Mouse (Mus musculus): Measurements from ENCODE around the gene Rad54l2.

Gene Rad54l2

DNA sequence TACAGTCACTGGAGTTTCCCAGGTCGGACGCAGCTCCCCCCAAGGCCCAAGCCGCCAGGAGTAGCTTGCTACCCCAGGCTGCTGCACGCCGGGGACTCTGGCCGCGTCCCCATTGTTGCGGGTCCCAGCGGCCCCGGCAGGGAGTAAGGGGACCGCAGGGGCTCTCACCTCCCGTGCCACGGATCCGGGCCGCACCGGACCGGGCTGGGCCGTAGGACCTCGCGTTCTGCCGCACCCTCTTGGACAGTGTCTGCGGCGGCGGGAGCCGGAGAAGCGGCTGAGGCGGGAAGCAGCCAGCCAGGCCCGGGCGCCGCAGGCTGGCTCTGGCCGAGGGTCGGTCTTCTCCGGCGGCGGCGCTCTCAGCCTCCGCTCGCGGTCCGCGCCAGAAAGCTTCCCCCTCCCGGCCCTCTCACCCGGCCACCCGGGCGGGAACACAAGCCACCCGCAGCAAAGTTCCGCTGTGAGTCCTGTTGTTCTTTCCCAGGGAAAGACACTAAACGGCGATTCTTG, at the start of gene Rad54l2:
Gene Rad54l2, minus strand, starts transcription at position 383 of the 510 bp plus-strand sequence.
- ChIA-PET CTCF (interaction anchor here in 3 of 4 experiments (0.6 to 2.3 kb wide), 8 partner anchors 19 to 397 kb away, joined by 3 to 6 read pairs (median 4); no protein-coding TSS in a partner anchor), POLR2A (interaction anchor here (0.6 to 6.3 kb wide), 37 partner anchors 9 to 1849 kb away, joined by 3 to 72 read pairs (median 4); partner anchors contain the start of genes Cyb561d2 (in 1 of the 4), Manf (in 1 of the 4), Nprl2 (in 1 of the 4) and Rpl29 (in 1 of the 4))

DNA sequence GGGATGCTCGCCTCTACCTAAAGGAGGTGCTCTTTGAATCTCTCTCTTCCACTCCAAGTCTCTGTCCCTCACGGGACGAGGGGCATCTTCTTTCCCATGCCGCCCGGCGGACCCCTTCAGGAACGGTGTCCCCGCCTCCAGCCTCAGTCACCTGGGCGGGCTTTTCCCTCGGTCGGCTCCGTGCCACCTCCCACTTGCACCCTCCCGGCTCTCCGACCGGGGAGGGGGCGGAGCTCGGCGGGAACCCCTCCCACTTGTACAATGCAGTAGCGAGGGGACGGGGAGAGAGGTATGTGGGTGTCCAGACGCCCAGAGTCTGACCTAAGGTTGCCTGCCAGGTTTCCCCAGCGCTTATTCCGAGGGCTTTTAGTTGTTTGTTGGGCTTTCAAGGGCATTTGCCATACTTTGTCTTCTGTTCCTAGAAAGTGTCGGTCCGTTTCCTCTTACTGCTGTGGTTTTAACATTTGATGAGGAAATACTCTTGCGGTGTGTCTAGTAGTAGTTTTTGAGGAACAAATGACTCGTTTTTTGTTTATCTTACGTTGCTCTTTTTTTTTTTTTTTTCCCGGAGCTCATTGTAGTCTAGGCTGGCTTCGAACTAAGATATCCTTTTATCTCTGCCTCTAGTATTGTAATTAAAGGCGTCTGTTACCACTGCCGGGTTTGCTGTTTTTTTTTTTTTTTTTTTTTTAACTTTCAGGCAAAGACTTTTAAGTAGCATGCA, 33.5 kb upstream of the Rad54l2 start:
- ChIA-PET CTCF (interaction anchor here in 3 of 4 experiments (0.6 to 1.0 kb wide), 6 partner anchors 65 to 792 kb away, joined by 3 to 9 read pairs (median 4); partner anchors contain the start of genes Manf (in 1 of the 3) and Rbm15b (in 1 of the 3)), POLR2A (interaction anchor here (0.5 to 3.0 kb wide), 65 partner anchors 8 to 753 kb away, joined by 3 to 22 read pairs (median 4); partner anchors contain the start of genes Manf (in 4 of the 4), Rbm15b (in 3 of the 4), Rad54l2 (in 2 of the 4) and Tex264 (in 2 of the 4))

DNA sequence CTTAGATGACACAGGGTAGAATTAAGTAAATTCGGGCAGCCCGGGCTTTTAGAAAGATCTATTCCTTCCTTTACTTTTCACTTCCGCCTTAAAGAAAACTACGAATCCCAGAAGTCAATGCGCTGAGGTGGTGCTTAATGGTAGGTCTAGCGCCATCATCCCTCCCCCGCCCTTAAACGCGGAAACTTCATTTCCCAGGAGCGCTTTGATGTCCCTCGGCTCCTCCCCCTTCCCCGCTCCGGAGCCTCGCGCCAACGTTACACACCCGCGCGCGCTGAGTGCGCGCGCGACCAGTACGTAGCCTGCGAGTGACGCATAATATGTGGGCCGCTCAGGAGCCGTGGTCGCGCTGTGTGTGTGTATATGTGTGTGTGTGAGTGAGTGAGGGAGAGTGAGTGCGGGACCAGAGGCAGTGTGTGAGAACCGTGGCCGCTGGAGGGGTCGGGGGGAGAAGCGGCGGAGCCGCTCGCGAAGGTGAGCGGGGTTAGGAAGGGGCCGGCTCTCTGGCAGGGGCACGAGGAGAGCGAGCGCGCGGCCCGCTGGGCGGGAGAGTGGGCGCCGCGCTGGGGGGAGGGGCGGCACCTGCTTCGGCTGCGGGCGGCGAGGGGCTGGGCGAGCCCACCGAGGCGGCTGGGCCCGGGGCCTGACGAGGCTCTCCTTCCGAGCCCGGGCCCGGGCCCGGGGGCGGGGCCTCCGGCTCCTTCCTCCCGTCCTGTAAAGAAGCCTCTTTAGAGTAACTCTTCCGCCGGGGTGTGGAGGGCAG, 32.8 kb upstream of the Rad54l2 start, which contains the start of gene Dcaf1:
Gene Dcaf1, plus strand, starts transcription at position 257 of the 763 bp plus-strand sequence.
- CTCF ChIA-PET: interaction anchor here in 1 of 4 experiments (1.0 kb wide), 2 partner anchors 65 to 179 kb away, joined by 8 to 9 read pairs; partner anchors contain the start of gene Rbm15b
- POLR2A ChIA-PET: interaction anchor here in 3 of 4 experiments (0.8 to 3.0 kb wide), 39 partner anchors 8 to 519 kb away, joined by 3 to 22 read pairs (median 4); partner anchors contain the start of genes Manf (in 3 of the 3), Rbm15b (in 3 of the 3), Rad54l2 (in 2 of the 3) and Tex264 (in 2 of the 3)

DNA sequence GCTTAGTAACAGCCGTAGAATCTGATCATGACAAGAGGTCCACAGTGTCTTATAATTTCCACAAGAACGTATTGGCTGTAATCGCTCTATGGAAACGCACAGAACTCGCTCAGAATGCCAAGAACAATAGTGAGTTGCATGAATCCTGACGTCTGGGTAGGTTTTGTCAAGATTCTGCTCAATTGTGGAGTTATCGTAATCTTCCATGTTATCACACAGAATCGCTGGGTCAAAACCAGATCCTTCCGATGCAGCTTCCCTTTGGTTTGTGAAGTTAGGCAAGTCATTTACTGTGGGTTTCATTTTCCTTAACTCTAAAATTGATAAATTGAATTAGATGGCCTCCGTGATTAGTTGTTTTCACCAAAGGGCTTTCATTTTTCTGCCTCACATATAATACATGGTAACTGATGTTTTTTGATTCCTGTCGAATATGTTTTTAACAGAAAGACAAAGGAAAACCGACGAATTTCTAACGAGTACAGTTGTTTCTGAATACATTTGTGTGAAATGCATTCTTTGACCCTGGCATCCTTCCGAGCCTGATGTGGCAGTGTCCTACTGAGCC, 32.1 kb upstream of the Rad54l2 start:
- ChIA-PET CTCF (no interaction called here), POLR2A (interaction anchor here in 1 of 4 experiments (1.6 kb wide), 1 partner anchor 71 kb away, joined by 4 read pairs; the partner anchor contains the start of gene Manf)

DNA sequence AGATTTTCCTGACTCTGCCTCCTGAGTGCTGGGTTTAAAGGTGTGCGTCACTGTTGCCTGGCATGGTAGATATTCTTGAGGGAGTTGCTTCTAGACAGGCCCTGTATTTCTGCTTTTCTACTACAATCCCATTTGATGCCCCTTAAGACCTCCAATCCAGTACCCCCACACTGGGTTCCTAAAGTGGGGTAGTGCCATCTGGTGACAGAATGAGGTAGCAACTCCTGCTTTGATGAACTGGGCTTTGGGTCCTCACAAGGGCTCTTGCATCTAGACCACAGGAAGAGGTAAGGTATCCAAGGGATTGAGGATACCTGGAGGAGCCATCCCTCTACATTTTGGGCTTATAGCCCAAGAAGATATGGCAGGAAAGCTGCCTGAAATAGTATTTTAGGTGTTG, 30.2 kb upstream of the Rad54l2 start:
- CTCF ChIA-PET: interaction anchor here in 2 of 4 experiments (0.6 to 1.5 kb wide), 5 partner anchors 31 to 597 kb away, joined by 3 to 4 read pairs (median 3); partner anchors contain the start of genes Grm2 (in 1 of the 2) and Rad54l2 (in 1 of the 2)
- POLR2A ChIA-PET: interaction anchor here in 2 of 4 experiments (0.9 to 2.5 kb wide), 6 partner anchors 29 to 145 kb away, joined by 3 to 9 read pairs (median 3); partner anchors contain the start of gene Tex264 (in 1 of the 2)

DNA sequence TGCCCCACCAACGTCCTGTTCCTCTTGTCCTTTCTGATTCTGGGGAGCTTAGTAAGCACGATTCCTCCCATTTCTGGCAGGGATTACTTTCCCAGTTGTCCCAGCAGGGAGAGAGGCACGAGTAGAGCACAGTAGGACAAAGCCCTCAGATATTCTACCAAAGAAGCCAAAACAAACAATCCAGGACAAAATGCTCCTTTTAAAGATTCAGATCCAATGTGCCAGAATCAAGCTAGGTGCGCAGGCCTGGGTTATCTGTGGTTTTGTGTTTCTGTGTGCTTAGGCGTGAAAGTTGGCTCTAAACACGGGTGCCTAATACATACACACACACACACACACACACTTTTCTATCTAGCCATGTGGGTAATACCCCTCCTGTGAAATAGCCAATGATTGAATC, 29.2 kb upstream of the Rad54l2 start:
- POLR2A ChIA-PET: interaction anchor here in 3 of 4 experiments (0.6 to 2.5 kb wide), 9 partner anchors 28 to 445 kb away, joined by 3 to 9 read pairs (median 3); partner anchors contain the start of genes Manf (in 1 of the 3) and Tex264 (in 1 of the 3)
- CTCF ChIA-PET: interaction anchor here in 3 of 4 experiments (0.6 to 1.2 kb wide), 4 partner anchors 28 to 175 kb away, joined by 3 to 4 read pairs (median 4); no protein-coding TSS in a partner anchor

DNA sequence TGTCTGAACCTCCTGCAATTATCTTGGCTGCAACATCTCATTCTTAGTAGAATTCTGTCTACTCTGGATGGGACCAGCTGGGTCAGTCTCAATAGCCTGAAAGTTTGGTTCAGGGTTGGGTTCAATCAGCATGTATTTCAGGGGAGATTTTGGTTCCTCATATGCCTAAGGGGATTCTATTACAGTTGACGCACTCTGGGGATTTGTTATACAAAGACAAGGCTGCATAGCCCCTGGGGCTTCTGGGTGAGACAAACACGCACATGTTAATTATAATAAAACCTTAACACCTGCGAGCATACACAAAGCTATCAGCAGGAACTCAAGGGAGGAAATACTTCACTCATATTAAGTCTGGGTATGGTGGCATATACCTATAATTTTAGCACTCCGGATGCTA, 17.5 kb upstream of the Rad54l2 start:
- POLR2A ChIA-PET: no interaction called here

DNA sequence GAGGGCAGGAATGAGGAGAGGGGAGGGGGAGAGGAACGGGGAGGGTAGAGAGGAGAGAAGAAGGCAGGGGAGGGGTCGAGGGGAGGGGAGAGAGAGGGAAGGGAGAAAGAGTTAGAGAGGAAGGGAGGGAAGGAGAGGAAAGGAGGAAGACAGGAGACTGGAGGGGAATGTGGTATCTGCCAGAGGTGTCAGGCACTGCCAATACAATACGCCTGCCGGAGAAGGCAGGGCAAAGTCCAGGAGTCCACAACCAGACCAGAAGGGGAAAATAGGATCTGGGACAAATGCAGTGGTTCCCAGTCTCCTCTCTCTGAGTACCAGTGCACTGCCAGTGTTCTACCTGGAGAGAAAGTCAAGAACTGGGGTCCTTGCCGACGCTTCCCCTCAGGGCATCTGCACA, 1.8 kb upstream of the Rad54l2 start:
- ChIA-PET CTCF (interaction anchor here in 2 of 4 experiments (0.6 to 0.9 kb wide), 2 partner anchors 103 to 147 kb away, joined by 3 to 4 read pairs; no protein-coding TSS in a partner anchor), POLR2A (interaction anchor here in 3 of 4 experiments (0.6 to 6.3 kb wide), 7 partner anchors 19 to 799 kb away, joined by 3 to 72 read pairs (median 4); partner anchors contain the start of gene Tex264 (in 1 of the 3))

More for the DNA sequence above, 17.5 kb upstream of the Rad54l2 start:
- CTCF ChIA-PET: no interaction called here

DNA sequence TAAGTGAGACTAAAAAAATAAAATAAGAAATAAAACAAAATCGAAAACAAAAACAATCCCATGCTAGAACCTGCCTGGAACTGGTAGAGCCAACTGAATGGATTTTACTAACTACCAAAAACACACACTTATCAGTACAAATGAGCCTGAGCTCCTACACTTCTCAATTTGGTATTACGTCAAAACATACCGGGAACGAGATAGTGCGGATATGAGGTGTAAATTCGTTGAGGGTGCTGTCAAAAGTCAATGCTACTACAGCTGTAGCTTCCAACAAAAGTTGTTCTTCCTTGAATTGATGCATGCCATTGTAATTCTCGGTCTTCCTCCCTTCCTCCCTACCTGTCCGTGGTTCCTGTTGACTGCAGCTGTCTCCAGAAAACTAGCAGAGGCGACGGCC, 369 bp upstream of the Rad54l2 start:
- ChIA-PET POLR2A (interaction anchor here (0.6 to 6.3 kb wide), 27 partner anchors 9 to 1994 kb away, joined by 3 to 72 read pairs (median 5); partner anchors contain the start of genes Cyb561d2 (in 1 of the 4), Manf (in 1 of the 4) and Nprl2 (in 1 of the 4)), CTCF (interaction anchor here (0.6 to 2.3 kb wide), 9 partner anchors 19 to 457 kb away, joined by 3 to 6 read pairs (median 3); no protein-coding TSS in a partner anchor)

DNA sequence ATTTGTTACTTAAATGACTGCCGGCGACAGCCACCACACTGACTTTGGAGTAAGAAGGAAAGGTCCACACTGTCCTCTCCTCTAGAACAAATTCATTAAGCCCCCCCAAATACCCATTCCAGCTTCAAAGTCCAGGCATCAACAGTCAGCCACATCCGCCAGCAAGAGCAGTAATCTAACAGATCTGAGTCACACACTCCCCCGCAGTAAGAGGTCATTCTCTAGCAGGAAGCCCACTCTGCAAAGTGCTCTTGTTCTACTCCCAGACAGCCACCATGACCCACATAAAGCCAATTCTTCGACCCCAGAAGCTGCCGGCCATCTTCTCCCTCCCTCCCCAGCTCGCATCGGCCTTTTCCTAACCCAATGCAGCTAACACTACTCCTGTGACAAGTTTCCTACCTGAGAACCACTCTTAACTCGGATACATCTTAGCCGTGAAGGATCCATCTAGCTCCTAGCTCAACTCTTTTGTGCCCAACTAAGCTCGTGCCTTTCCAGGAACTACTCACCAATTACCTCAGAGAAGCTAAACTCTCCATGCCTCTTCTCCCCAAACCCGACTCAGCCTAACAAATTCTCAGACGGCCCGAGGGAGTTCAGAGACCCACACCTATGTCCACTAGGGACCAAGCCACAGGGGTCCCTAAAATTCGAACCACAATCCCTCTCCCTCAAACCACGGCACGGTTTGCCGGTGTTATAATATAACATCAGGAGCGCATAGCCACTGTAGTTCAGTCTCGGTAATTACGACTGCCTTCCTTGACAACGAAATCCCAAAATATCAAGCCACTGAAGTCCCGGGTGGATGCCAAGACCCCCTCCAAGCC, 799 bp downstream of the Rad54l2 start:
- ChIA-PET POLR2A (interaction anchor here (0.6 to 6.3 kb wide), 38 partner anchors 8 to 1850 kb away, joined by 3 to 72 read pairs (median 4); partner anchors contain the start of genes Cyb561d2 (in 1 of the 4), Manf (in 1 of the 4), Nprl2 (in 1 of the 4) and Rpl29 (in 1 of the 4)), CTCF (interaction anchor here in 3 of 4 experiments (0.6 to 2.3 kb wide), 8 partner anchors 18 to 145 kb away, joined by 3 to 6 read pairs (median 4); no protein-coding TSS in a partner anchor)

DNA sequence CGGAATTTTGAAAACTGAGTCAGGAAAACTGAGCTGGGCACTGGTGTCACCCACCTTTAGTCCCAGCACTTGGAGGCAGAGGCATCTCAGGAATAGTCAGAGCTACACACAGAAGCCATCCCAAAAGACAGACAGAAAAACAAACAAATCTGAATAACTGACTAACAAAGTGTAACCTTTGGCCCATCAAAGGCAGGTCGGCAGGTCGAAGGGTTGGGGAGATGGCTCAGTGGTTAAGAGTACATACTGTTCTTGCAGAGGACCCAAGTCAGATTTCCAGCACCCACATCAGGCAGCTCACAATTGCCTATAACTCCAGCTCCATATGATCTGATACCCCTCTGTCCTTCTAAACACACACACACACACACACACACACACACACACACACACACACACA, 3.8 kb downstream of the Rad54l2 start:
- ChIA-PET CTCF (interaction anchor here (0.6 to 1.2 kb wide), 4 partner anchors 26 to 1497 kb away, joined by 3 to 5 read pairs (median 3); no protein-coding TSS in a partner anchor), POLR2A (interaction anchor here (0.7 to 6.3 kb wide), 12 partner anchors 14 to 992 kb away, joined by 3 to 72 read pairs (median 4); no protein-coding TSS in a partner anchor)

DNA sequence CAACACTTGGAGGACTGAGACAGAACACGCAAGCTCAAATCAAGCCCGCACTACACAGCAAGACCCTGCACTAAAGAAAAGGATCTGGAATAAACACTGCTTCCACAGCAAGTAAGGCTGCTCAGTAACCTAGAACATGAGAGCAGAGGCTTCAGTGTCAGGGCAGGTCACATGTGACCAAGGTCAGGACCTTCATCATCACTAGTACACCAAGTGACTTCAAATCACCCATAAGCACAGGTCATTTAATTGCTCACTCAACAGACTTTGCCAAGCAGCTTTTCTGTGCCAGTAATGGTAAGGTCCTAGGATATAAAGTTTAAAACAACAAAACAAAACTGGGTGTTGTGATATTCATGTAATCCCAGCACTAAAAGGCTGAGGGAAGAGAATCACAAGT, 5.4 kb downstream of the Rad54l2 start:
- ChIA-PET CTCF (no interaction called here), POLR2A (interaction anchor here in 2 of 4 experiments (0.5 to 2.5 kb wide), 4 partner anchors 13 to 203 kb away, joined by 3 to 14 read pairs (median 3); no protein-coding TSS in a partner anchor)

DNA sequence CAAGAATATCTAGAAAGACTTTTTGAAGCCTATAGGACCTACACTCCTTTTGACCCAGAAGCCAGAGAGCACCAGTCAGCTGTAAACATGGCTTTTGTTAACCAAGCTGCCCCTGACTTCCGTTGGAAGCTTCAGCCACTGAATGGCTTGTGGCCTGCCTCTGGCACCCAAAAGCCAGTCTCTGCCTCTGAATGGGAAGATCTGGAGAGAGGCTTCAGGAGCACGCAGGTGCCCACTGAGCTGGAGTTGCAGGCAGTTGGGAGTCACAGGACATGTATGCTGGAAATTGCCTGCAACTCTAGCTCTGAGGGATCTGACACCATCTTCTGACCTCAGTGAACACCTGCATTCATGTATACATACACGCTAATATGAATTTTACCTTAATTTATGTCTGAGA, 8.9 kb downstream of the Rad54l2 start:
- CTCF ChIA-PET: no interaction called here
- POLR2A ChIA-PET: interaction anchor here in 2 of 4 experiments (1.0 to 2.0 kb wide), 5 partner anchors 9 to 94 kb away, joined by 3 to 10 read pairs (median 3); partner anchors contain the start of gene Rad54l2 (in 1 of the 2)

DNA sequence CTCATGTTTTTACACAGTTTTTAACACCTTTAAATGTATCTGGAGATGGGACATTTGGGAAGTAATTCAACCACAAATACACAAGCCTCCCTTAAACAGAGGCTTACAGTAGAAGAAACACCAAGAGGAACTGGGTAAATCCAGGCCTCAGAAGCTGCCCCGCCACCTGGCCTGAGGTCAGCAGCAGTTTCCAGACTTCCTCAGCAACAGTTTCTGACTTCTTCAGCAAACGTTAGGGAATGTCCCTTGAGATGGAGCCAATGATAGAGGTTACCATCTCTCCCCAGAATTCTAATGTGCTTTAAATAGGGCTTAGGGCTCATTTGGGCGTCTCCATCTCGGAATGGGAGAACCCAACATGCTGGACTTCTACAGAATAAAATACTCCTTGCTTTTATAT, 10.7 kb downstream of the Rad54l2 start:
- POLR2A ChIA-PET: interaction anchor here in 1 of 4 experiments (1.8 kb wide), 1 partner anchor 9 kb away, joined by 6 read pairs; no protein-coding TSS in a partner anchor
- CTCF ChIA-PET: no interaction called here

DNA sequence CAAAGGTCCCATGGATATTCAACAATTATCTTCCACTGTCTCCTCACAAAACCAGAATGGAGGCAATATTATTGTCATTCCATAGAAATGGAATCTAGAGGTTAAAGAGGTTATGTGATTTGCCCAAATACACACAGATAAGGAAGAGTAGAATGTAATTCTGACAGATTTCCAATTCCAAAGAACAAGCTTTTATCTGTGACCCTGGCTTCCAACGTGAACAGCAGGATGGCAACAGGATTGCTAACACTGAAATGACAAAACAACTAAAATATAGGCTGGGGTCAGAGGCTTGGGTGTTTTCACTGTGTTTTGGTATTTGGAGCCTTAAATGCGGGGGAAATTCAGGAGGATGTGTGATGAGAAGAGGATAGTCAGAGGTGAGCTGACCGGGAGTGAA, 11.6 kb downstream of the Rad54l2 start:
- POLR2A ChIA-PET: interaction anchor here in 2 of 4 experiments (0.6 to 1.8 kb wide), 6 partner anchors 10 to 346 kb away, joined by 3 to 6 read pairs (median 4); partner anchors contain the start of gene Rad54l2 (in 1 of the 2)
- CTCF ChIA-PET: interaction anchor here in 1 of 4 experiments (0.6 kb wide), 1 partner anchor 33 kb away, joined by 9 read pairs; no protein-coding TSS in a partner anchor

DNA sequence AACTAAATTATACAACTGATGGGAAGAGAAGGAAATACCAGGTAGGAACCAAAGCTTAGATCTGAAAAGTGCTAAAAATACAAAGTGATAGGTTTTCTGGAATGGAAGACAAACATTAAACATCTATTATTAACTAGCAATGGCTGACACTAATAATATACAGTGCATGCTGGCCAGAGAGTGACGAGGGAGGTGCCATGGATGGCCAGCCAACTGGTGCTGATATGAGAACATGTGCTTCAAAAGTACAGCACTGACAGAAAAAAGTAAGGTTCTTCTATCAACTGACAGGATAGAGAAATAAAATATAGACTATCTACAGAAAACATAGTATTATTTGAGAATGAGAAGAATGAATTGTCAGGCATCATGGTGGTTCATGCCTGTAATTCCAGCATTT, 12.9 kb downstream of the Rad54l2 start:
- ChIA-PET POLR2A (no interaction called here), CTCF (no interaction called here)

All from embryonic stem cell, embryonic (primary cell).